Mouse (Mus musculus): ENCODE results near the gene Fndc10. TPM values are rescaled to one million over a fixed set of nuclear protein-coding genes. Genes with fewer than 3 reads are reported as not detected.
"Not testable (repeated sequence)": the region's sequence is repeated elsewhere in the genome, so short reads cannot be mapped to it uniquely, and the experiment has no call there.

Gene Fndc10
- polyA plus RNA-seq, 1 experiment from 2014 or later = 16.5 TPM

DNA sequence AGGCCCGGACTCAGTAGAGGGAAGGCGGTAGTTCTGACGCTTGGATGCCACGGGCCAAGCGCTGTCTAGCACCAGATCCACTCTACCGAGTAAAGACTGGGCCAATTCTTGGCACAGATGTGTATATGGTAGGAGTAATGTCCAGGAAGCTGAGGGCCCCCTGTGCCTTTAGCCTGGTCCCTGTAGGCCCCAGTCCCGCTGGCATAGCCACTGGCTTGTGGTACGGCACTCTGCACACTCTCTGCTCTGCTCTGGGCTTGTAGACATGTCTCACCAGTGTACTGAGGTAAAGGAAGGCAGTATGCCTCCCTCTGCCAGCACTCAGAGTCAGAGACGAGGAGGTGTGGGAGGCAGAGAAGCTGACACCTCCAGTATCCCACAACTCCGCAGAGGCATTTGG, 46.5 kb downstream of the Fndc10 start:
- H3K4me1 ChIP-seq (replicated peaks) = peaks cover 26% of the 10 kb centered on the region
- peaks cover 81% of the 10 kb centered on the region for H3K36me3 ChIP-seq
- H3K4me2 ChIP-seq; ATAC-seq (ENCODE audit: low read depth); H3K9me3 ChIP-seq; H3K27me3 ChIP-seq; H3K4me3 ChIP-seq; H3K9ac ChIP-seq; H3K27ac ChIP-seq (replicated peaks): not testable (repeated sequence)
- 91% methylated on average over 10 of the region's 10 CpGs for WGBS

DNA sequence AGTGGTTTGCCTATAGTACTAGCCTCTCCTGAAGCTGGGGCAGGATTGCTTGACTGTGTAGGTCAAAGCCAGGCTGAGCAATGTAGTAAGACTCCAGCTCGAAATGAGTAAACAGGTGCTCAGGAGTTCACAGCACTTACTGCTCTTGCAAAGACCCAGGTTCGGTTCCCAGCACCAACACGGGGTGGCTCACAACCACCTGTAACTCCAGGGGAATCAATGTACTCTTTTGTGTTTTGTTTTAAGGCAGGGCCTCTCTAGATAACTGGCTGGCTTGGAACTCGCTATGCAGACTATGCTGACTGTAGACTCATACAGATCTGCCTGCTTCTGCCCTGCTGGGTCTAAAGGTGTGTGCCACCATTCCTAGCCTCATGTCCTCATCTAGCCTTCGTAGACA, 48.5 kb downstream of the Fndc10 start:
- Histone ChIP-seq H3K36me3 (peaks cover 90% of the 10 kb centered on the region), H3K4me1 (replicated peaks) (peaks cover 6% of the 10 kb centered on the region), H3K9ac (no peak overlapping the region), H3K4me3 (no peak overlapping the region), H3K27ac (replicated peaks) (no peak overlapping the region), H3K4me2 (no peak overlapping the region), H3K27me3 (no peaks in the 10 kb centered on the region), H3K9me3 (no peaks in the 10 kb centered on the region)
- ATAC-seq (ENCODE audit: low read depth) = no peak
- WGBS = 91% methylated on average over 5 of the region's 5 CpGs

DNA sequence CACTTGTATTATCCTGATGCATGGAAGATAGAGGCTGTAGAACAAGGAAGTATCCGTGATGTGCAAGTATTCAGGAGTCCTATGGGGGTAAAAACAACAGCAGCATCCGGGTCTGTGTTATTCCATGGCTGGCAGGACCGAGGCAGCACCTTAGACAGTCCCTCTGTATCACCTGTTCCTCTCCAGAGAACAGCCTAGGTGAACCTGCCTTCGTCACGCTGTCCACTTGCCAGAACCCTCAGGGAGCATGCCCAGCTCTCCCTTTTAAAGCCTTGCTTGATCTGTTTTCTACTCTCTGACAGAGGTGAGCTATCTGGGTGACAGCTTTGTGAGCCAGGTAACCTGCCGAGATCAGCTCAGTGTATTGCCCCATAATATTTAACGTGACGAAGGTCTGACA, 50.3 kb downstream of the Fndc10 start:
- ATAC-seq (ENCODE audit: low read depth) = no peak
- Histone ChIP-seq H3K4me2 (no peak overlapping the region), H3K9ac (no peak overlapping the region), H3K27me3 (no peaks in the 10 kb centered on the region), H3K36me3 (peaks cover 99% of the 10 kb centered on the region), H3K4me3 (no peak overlapping the region), H3K4me1 (replicated peaks) (no peaks in the 10 kb centered on the region; the same call in 1 of the 2 replicates), H3K9me3 (no peaks in the 10 kb centered on the region), H3K27ac (replicated peaks) (no peak overlapping the region)
- WGBS = 94% methylated on average over 8 of the region's 8 CpGs

DNA sequence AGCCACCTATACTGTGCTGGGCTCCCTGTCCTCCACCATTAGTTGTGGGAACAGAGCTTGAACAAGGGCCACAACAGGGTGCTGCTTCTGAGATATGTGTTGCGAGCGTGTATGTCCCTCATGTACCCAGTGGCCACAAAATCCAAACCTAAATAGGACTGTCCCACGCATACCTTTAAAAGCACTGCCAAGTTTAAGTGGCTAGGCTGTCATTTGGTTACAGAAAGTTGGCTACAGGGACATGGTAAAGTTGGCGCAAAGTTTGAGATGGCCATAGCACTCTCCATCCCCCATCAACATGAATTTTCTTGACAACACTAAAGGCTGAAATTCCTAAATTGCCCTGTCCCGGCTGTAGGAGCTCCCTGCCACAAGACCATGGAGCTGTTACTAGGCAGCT, 51.0 kb downstream of the Fndc10 start:
- Histone ChIP-seq H3K4me3 (no peak overlapping the region), H3K27ac (replicated peaks) (no peak overlapping the region), H3K9me3 (no peaks in the 10 kb centered on the region), H3K27me3 (no peaks in the 10 kb centered on the region), H3K4me2 (no peak overlapping the region), H3K36me3 (peaks cover 99% of the 10 kb centered on the region), H3K9ac (no peak overlapping the region), H3K4me1 (replicated peaks) (no peaks in the 10 kb centered on the region)
- no peak for ATAC-seq (ENCODE audit: low read depth)
- WGBS = 94% methylated on average over 5 of the region's 5 CpGs

Other genes with a start within 250 kb of the Fndc10 start
- gene Tmem52, start 225.2 kb upstream of the Fndc10 start, polyA plus RNA-seq (2015; fragmentation: Nextera tagmentation; extraction: Ambion mirVana) = not detected in 2 replicates
- gene Gnb1, start 203.0 kb upstream of the Fndc10 start, polyA plus RNA-seq (2015; fragmentation: Nextera tagmentation; extraction: Ambion mirVana) = 1,009 and 1,019 TPM in 2 replicates
- gene Nadk, start 132.0 kb upstream of the Fndc10 start, polyA plus RNA-seq (2015; fragmentation: Nextera tagmentation; extraction: Ambion mirVana) = 77.5 and 91.5 TPM in 2 replicates
- 14.6 and 15.9 TPM in 2 replicates for gene Slc35e2, start 92.9 kb upstream of the Fndc10 start, polyA plus RNA-seq (2015; fragmentation: Nextera tagmentation; extraction: Ambion mirVana)
- 54.7 and 61.6 TPM in 2 replicates for gene Cdk11b, start 69.5 kb upstream of the Fndc10 start, polyA plus RNA-seq (2015; fragmentation: Nextera tagmentation; extraction: Ambion mirVana)
- gene Gm10563, start 48.9 kb upstream of the Fndc10 start, polyA plus RNA-seq (2015; fragmentation: Nextera tagmentation; extraction: Ambion mirVana) = not detected in 2 replicates
- gene Mmp23, start 41.0 kb upstream of the Fndc10 start, polyA plus RNA-seq (2015; fragmentation: Nextera tagmentation; extraction: Ambion mirVana) = 3.9 and 5.4 TPM in 2 replicates
- gene Mib2, start 25.1 kb upstream of the Fndc10 start, polyA plus RNA-seq (2015; fragmentation: Nextera tagmentation; extraction: Ambion mirVana) = 37.4 and 38.9 TPM in 2 replicates
- 178 and 184 TPM in 2 replicates for gene Ssu72, start 10.5 kb downstream of the Fndc10 start, polyA plus RNA-seq (2015; fragmentation: Nextera tagmentation; extraction: Ambion mirVana)
- gene Tmem240, start 40.5 kb downstream of the Fndc10 start, polyA plus RNA-seq (2015; fragmentation: Nextera tagmentation; extraction: Ambion mirVana) = 10.4 and 12.0 TPM in 2 replicates
- 75.1 and 76.4 TPM in 2 replicates for gene Atad3a, start 66.8 kb downstream of the Fndc10 start, polyA plus RNA-seq (2015; fragmentation: Nextera tagmentation; extraction: Ambion mirVana)
- gene Vwa1, start 80.4 kb downstream of the Fndc10 start, polyA plus RNA-seq (2015; fragmentation: Nextera tagmentation; extraction: Ambion mirVana) = 23.0 and 23.4 TPM in 2 replicates
- 0.49 and 1.1 TPM in 2 replicates for gene Tmem88b, start 91.5 kb downstream of the Fndc10 start, polyA plus RNA-seq (2015; fragmentation: Nextera tagmentation; extraction: Ambion mirVana)
- gene Ankrd65, start 96.1 kb downstream of the Fndc10 start, polyA plus RNA-seq (2015; fragmentation: Nextera tagmentation; extraction: Ambion mirVana) = not detected in 2 replicates
- 249 and 265 TPM in 2 replicates for gene Mrpl20, start 108.5 kb downstream of the Fndc10 start, polyA plus RNA-seq (2015; fragmentation: Nextera tagmentation; extraction: Ambion mirVana)
- 155 and 185 TPM in 2 replicates for gene Ccnl2, start 118.1 kb downstream of the Fndc10 start, polyA plus RNA-seq (2015; fragmentation: Nextera tagmentation; extraction: Ambion mirVana)
- gene Aurkaip1, start 136.9 kb downstream of the Fndc10 start, polyA plus RNA-seq (2015; fragmentation: Nextera tagmentation; extraction: Ambion mirVana) = 139 and 145 TPM in 2 replicates
- gene Mxra8, start 145.3 kb downstream of the Fndc10 start, polyA plus RNA-seq (2015; fragmentation: Nextera tagmentation; extraction: Ambion mirVana) = 29.3 and 33.9 TPM in 2 replicates
- gene Dvl1, start 153.1 kb downstream of the Fndc10 start, polyA plus RNA-seq (2015; fragmentation: Nextera tagmentation; extraction: Ambion mirVana) = 8.6 and 14.6 TPM in 2 replicates
- 0.45 and 0.72 TPM in 2 replicates for gene Tas1r3, start 169.0 kb downstream of the Fndc10 start, polyA plus RNA-seq (2015; fragmentation: Nextera tagmentation; extraction: Ambion mirVana)
- gene Cptp, start 175.1 kb downstream of the Fndc10 start, polyA plus RNA-seq (2015; fragmentation: Nextera tagmentation; extraction: Ambion mirVana) = 21.1 and 25.2 TPM in 2 replicates
- 63.7 and 69.8 TPM in 2 replicates for gene Ints11, start 175.2 kb downstream of the Fndc10 start, polyA plus RNA-seq (2015; fragmentation: Nextera tagmentation; extraction: Ambion mirVana)
- 51.5 and 55.4 TPM in 2 replicates for gene Pusl1, start 197.4 kb downstream of the Fndc10 start, polyA plus RNA-seq (2015; fragmentation: Nextera tagmentation; extraction: Ambion mirVana)
- 68.4 and 72.3 TPM in 2 replicates for gene Acap3, start 197.5 kb downstream of the Fndc10 start, polyA plus RNA-seq (2015; fragmentation: Nextera tagmentation; extraction: Ambion mirVana)
- gene Ube2j2, start 249.5 kb downstream of the Fndc10 start, polyA plus RNA-seq (2015; fragmentation: Nextera tagmentation; extraction: Ambion mirVana) = 121 and 126 TPM in 2 replicates